Mouse (Mus musculus) G1E (cell line): ENCODE results near the gene Tet2. TPM values are rescaled to one million over a fixed set of nuclear protein-coding genes. Genes with fewer than 3 reads are reported as not detected.
A peak's percentile ranks its signal among the peaks of the same experiment; 100 is the strongest.
"Not testable (repeated sequence)": the region's sequence is repeated elsewhere in the genome, so short reads cannot be mapped to it uniquely, and the experiment has no call there.

ENCODE experiments used
- ATAC-seq: 2 replicates; pipeline ENCODE4 v1.8.0; 2016; ENCODE audit warnings: mild to moderate bottlenecking; ENCODE audit not compliant: insufficient number of reproducible peaks, poor library complexity, low FRiP score, severe bottlenecking; ENCODE audit errors: extremely low read depth
- DNase-seq: peaks from one replicate; pipeline ENCODE4 v3.0.0; 2012; ENCODE audit warnings: low spot score
- H3K27me3 ChIP-seq: 2 replicates; pipeline ENCODE4 v1.6.1; 2012; ENCODE audit warnings: mild to moderate bottlenecking, low read length, inconsistent platforms; ENCODE audit not compliant: insufficient read depth
- H3K36me3 ChIP-seq: replicated peaks from 2 replicates; pipeline ENCODE3; 2012; ENCODE audit warnings: mild to moderate bottlenecking, inconsistent platforms
- H3K4me1 ChIP-seq: 2 replicates; pipeline ENCODE4 v1.6.1; 2012; ENCODE audit warnings: low read depth, low read length, inconsistent platforms, mixed read lengths; ENCODE audit not compliant: insufficient read depth
- H3K4me3 ChIP-seq: 2 replicates; pipeline ENCODE4 v1.5.1; 2012; ENCODE audit warnings: low read depth, mild to moderate bottlenecking, inconsistent platforms, low read length, moderate library complexity, mixed read lengths
- H3K9me3 ChIP-seq: replicated peaks from 2 replicates; pipeline ENCODE4 v1.6.1; 2012; ENCODE audit warnings: inconsistent platforms
- CTCF ChIP-seq: IDR thresholded peaks from 2 replicates; pipeline ENCODE4 v1.5.1; 2012; ENCODE audit warnings: low read depth, low read length, inconsistent platforms, mixed read lengths
- GATA1 ChIP-seq: IDR thresholded peaks from 2 replicates; pipeline ENCODE4 v1.6.1; 2012; ENCODE audit warnings: borderline replicate concordance, low read length, inconsistent platforms, mixed read lengths
- GATA2 ChIP-seq: IDR thresholded peaks from 2 replicates; pipeline ENCODE4 v1.6.1; 2012; ENCODE audit warnings: low read depth, low read length, inconsistent platforms, borderline replicate concordance
- POLR2AphosphoS5 ChIP-seq: IDR thresholded peaks from 2 replicates; pipeline ENCODE4 v1.6.1; 2012; ENCODE audit warnings: low read depth, low read length, inconsistent platforms; ENCODE audit not compliant: insufficient replicate concordance
- TAL1 ChIP-seq: conservative IDR thresholded peaks from 2 replicates; pipeline ENCODE4 v1.6.1; 2012; ENCODE audit warnings: low read depth, low read length, inconsistent platforms, mixed read lengths
- polyA plus RNA-seq: library from polyadenylated mRNA; stranded (reverse); fragments of >175 nt; gene quantifications from 2 replicates; pipeline ENCODE4 v1.2.3, GENCODE M21; 2012
- total RNA-seq, 2 experiments: library from RNA; stranded (forward) in 1 of 2; stranded (reverse) in 1 of 2; fragments of 200-1000 nt in 1 of 2; fragments of >200 nt in 1 of 2; fragmentation: Nextera tagmentation in 1 of 2; gene quantifications; 2 replicates each; pipeline ENCODE4 v1.2.3; 2014 to 2017

Gene Tet2
- 140 and 144 TPM in 2 replicates for total RNA-seq (2014; fragmentation: Nextera tagmentation)
- total RNA-seq (2017): 87.0 and 97.1 TPM in 2 replicates
- 8.3 and 14.8 TPM in 2 replicates for polyA plus RNA-seq

DNA sequence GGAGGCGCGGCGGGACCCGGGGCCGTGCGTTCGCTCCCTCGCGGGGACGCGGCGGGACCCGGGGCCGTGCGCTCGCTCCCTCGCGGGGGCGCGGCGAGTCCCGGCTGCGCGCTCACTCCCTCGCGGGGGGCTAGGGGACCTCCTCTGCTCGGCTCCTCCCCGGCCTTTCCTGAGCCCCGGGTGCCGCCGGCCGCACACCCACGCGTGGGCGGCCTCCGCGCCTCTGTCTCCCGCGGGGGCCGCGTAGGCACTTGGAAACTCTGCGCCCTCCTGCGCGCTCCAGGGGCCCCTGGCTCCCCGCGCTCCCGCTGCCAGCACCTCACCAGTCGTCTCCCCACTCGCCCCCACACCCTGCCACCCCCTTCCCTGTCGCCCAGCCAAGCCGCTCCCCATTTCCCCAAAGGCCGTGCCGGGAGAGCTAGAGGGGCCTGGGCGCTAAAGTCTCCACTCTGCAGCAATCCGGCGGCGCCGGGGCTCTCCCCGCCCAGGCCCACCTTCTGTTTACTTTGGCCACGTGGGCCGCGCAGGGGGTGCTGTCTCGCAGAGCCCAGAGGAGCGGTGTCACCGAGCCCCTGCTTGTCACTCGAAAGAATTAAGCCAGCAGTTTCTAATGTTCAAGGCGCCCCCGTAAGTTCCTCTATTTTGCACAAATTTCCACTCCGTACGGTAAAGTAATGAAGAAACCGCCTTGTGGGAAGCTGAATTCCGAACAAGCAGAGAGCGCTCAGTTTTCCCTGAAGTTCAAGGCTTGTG, at the start of gene Tet2:
TSS of gene Tet2 (minus strand) at position 589 of the 753 bp plus-strand sequence.
- no peak for TF ChIP-seq POLR2AphosphoS5
- TF ChIP-seq GATA2: no peak
- TF ChIP-seq GATA1: no peak
- TF ChIP-seq TAL1: no peak
- no peak for TF ChIP-seq CTCF
- Histone ChIP-seq H3K36me3 (peaks cover 10% of the 10 kb centered on the region), H3K9me3 (no peaks in the 10 kb centered on the region), H3K27me3 (no peaks in the 10 kb centered on the region), H3K4me1 (peaks cover 43% of the 10 kb centered on the region), H3K4me3 (peak within 1 kb of the TSS; percentile 81)
- peak; percentile 17; the same call in 1 of the 2 replicates for ATAC-seq
- DNase-seq: peak; percentile 52

DNA sequence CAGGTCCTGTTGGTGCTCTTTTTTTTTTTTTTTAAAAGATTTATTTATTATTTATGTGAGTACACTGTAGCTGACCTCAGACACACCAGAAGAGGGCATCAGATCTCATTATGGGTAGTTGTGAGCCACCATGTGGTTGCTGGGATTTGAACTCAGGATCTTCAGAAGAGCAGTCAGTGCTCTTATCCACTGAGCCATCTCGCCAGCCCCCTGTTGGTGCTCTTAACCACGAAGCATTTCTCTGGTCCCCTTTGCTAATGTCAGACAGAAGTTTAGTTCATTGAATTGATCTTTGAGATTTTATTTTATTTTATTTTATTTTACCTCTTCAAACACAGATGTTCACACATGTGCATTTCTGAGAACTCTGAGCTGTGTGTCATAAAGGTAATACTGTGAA, 48.1 kb upstream of the Tet2 start:
- H3K27me3 ChIP-seq, H3K36me3 ChIP-seq, H3K4me3 ChIP-seq, H3K9me3 ChIP-seq, DNase-seq, H3K4me1 ChIP-seq, ATAC-seq: not testable (repeated sequence)

DNA sequence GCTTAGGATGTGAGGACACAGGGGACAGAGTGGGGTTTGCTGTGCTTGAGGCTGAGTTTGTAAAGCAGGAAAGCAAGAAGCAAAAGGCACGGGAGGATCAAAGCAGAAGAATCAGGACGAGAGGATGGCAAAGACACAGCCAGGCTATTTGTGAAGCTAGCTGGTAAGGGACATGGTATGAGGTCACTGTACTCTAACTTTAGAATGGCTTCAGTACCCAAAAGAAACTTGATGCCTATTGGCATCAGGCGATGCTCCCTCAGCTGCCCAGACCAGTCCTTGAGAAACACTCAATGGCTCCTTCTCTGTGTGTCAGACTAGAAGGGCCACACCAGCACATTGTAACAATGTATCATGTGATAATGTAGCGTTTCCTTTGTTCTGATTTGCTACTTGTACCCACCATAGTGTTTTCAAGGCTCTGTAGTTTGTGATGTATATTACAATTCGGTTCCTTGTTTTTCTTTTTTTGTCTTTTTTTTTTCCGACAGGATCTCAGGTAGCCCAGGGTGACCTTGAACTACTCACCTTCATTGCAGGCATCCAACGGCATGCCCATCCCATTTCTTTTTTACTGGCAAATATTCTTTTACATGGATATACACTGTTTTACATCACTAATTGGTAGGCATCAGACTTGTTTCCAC, 45.7 kb upstream of the Tet2 start:
- peaks cover 12% of the 10 kb centered on the region for H3K4me1 ChIP-seq

DNA sequence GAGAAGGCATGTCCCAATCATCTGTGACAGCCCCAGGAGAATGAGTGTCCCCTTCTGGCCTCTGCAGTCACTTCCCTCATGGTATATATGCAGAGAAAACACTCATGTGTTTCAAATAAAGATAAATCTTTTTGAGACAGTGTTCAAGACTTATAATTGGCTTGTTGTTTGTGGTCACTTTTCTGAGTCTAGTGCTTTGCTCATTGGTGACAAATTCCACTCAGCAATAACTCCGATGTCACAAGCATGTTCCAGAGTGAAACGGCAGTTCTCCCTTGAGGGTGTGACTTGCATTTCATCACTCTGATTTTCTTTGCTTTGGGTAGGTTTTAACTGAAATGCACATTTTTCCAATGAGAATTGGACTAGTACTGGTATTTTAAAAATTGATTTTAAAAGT, 40.1 kb upstream of the Tet2 start:
- H3K27me3 ChIP-seq: no peaks in the 10 kb centered on the region; the same call in 1 of the 2 replicates
- TF ChIP-seq POLR2AphosphoS5 (no peak), GATA2 (no peak), TAL1 (no peak), GATA1 (no peak), CTCF (no peak)
- H3K4me1 ChIP-seq: peaks cover 38% of the 10 kb centered on the region
- 0 out of 2 replicates have a peak, but pooled peaks have one; percentile 18 for ATAC-seq
- no peak for DNase-seq
- H3K9me3 ChIP-seq: no peaks in the 10 kb centered on the region
- no peaks in the 10 kb centered on the region for H3K36me3 ChIP-seq
- no peak overlapping the region for H3K4me3 ChIP-seq

More for the DNA sequence above, 45.7 kb upstream of the Tet2 start:
- no peak overlapping the region for H3K4me3 ChIP-seq
- H3K9me3 ChIP-seq: no peaks in the 10 kb centered on the region
- DNase-seq (no peak), ATAC-seq (no peak)
- H3K27me3 ChIP-seq: no peaks in the 10 kb centered on the region; the same call in 1 of the 2 replicates
- TF ChIP-seq TAL1: no peak
- TF ChIP-seq POLR2AphosphoS5: no peak
- TF ChIP-seq CTCF: no peak
- no peak for TF ChIP-seq GATA2
- TF ChIP-seq GATA1: no peak
- H3K36me3 ChIP-seq: no peaks in the 10 kb centered on the region

DNA sequence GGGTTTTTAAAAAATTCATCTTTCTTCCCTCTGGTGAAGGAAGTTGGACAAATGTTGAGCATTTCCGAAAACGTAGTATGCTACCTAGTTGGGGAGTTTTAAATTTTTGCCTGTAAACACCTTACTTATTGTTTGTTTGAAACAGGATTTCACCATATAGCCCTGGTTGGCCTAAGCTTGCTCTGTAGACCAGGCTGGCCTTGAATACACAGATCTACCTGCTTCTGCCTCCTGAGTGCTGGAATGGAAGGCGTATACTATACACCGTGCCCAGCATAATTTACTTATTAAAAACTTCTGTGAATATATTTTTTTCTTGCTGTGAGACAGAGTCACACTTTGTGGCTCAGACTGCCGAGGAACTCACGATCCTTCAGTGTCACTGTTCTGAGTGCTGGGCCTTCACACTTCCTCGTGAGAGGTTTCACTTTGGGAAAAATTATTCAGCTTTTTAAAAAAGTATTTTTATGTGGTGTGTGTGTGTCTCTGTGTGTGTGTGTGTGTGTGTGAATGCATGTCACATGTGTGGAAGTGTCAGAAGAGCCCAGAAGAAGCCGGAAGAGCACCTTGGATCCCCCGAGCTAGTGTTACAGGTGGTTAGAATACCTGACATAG, 38.6 kb upstream of the Tet2 start:
- H3K27me3 ChIP-seq: no peaks in the 10 kb centered on the region; the same call in 1 of the 2 replicates
- no peak for TF ChIP-seq GATA2
- no peaks in the 10 kb centered on the region for H3K9me3 ChIP-seq
- no peak for ATAC-seq
- no peaks in the 10 kb centered on the region for H3K36me3 ChIP-seq
- peaks cover 42% of the 10 kb centered on the region for H3K4me1 ChIP-seq
- no peak overlapping the region for H3K4me3 ChIP-seq
- no peak for DNase-seq

DNA sequence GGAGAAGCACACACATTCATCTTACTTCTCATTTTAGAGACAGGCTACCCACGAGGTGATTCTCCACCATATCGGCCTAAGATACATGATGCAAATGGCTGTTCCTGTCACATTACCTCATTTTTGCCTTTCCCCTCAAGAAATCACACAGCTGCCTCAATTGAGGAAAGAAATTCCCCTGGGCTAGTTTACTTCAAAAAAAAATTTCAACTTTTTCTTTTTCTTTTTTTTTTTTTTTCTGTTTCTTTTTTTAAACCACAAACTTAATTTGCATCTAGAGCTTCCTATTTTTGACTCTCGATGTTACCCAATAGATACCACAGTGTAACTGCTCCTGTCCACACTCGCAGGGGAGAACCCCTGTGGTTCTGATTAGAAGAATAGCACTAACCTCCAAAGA, 38.0 kb upstream of the Tet2 start:
- Histone ChIP-seq H3K4me3 (no peak overlapping the region), H3K36me3 (no peaks in the 10 kb centered on the region), H3K27me3 (no peaks in the 10 kb centered on the region; the same call in 1 of the 2 replicates), H3K9me3 (no peaks in the 10 kb centered on the region), H3K4me1 (peaks cover 40% of the 10 kb centered on the region)
- no peak for TF ChIP-seq GATA2
- no peak for TF ChIP-seq POLR2AphosphoS5
- no peak for TF ChIP-seq CTCF
- TF ChIP-seq TAL1: no peak
- no peak for TF ChIP-seq GATA1
- peak; percentile 26 for DNase-seq
- ATAC-seq: peak; percentile 52
